Mouse (Mus musculus): ENCODE results near the gene Tle4. TPM values are rescaled to one million over a fixed set of nuclear protein-coding genes. Genes with fewer than 3 reads are reported as not detected.

The Tle4 gene
- polyA plus RNA-seq, 1 experiment = 0.76 TPM

DNA sequence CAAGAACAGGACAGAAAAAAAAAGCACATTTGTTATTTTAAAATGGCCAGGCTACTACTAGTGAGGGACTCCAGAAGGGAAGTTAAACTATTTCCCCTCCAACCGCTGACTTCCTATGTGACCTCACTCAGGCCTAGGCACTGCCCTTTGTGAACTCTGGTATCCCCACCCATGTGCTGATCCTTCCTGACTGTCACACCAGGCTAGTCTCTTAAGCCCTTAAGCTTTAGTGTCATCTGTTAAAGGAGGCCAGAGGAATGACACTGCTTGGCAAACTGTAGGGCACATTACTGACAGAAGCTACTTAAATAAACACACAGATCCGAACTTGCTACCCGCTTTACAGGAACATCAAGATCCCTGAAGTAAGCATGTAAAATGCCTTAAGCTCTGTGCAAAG lies 11.7 kb downstream of the Tle4 start:
- Histone ChIP-seq H3K79me2 (ENCODE audit: control insufficient read depth, insufficient read depth) (no peaks in the 10 kb centered on the region), H3ac (ENCODE audit: control insufficient read depth, insufficient read length) (no peak overlapping the region), H3K27me3 (ENCODE audit: control insufficient read depth, insufficient read depth, insufficient read length) (no peaks in the 10 kb centered on the region), H3K4me3 (no peak overlapping the region), H3K4me2 (ENCODE audit: low read depth) (no peak overlapping the region), H3K36me3 (ENCODE audit: control insufficient read depth, insufficient read depth) (no peaks in the 10 kb centered on the region)
- TF ChIP-seq TCF3 (IDR thresholded peaks at IDR 0.05; ENCODE audit: insufficient read length, low read depth) = no peak
- no peak for TF ChIP-seq MYOG (IDR thresholded peaks at IDR 0.05; ENCODE audit: control insufficient read depth in 1 of 3, insufficient read depth in 1 of 3, insufficient read length in 2 of 3, low read depth in 2 of 3)
- no peak for TF ChIP-seq MAX (IDR thresholded peaks at IDR 0.05; ENCODE audit: low read depth)
- TF ChIP-seq POLR2AphosphoS2 (IDR thresholded peaks at IDR 0.05; ENCODE audit: insufficient read length, low read depth) = no peak
- TF ChIP-seq TCF12 (IDR thresholded peaks at IDR 0.05; ENCODE audit: insufficient read depth, poor library complexity, severe bottlenecking) = no peak
- no peak for TF ChIP-seq USF1 (IDR thresholded peaks at IDR 0.05; ENCODE audit: low read depth)
- TF ChIP-seq POLR2A (IDR thresholded peaks at IDR 0.05; ENCODE audit: insufficient read length, low read depth) = no peak
- TF ChIP-seq REST (IDR thresholded peaks at IDR 0.05; ENCODE audit: insufficient read depth, insufficient read length) = no peak
- no peak for TF ChIP-seq E2F4 (IDR thresholded peaks at IDR 0.05; ENCODE audit: insufficient read depth)
- no peak for TF ChIP-seq SRF (IDR thresholded peaks at IDR 0.05; ENCODE audit: control insufficient read depth, insufficient read length, low read depth)
- TF ChIP-seq MYOD1 (IDR thresholded peaks at IDR 0.05; ENCODE audit: control insufficient read depth in 1 of 3, insufficient read length in 2 of 3, low read depth in 2 of 3) = no peak
- TF ChIP-seq CEBPB (IDR thresholded peaks at IDR 0.05; ENCODE audit: insufficient read depth, poor library complexity, severe bottlenecking) = no peak

- no peak for TF ChIP-seq E2F4 (IDR thresholded peaks at IDR 0.05; ENCODE audit: insufficient read depth)
- no peak for TF ChIP-seq TCF3 (IDR thresholded peaks at IDR 0.05; ENCODE audit: insufficient read length, low read depth)
- TF ChIP-seq MYOD1 (IDR thresholded peaks at IDR 0.05; ENCODE audit: control insufficient read depth in 1 of 3, insufficient read length in 2 of 3, low read depth in 2 of 3) = no peak
- no peak for TF ChIP-seq POLR2A (IDR thresholded peaks at IDR 0.05; ENCODE audit: insufficient read length, low read depth)
- no peak for TF ChIP-seq CEBPB (IDR thresholded peaks at IDR 0.05; ENCODE audit: insufficient read depth, poor library complexity, severe bottlenecking)
- no peak for TF ChIP-seq POLR2AphosphoS2 (IDR thresholded peaks at IDR 0.05; ENCODE audit: insufficient read length, low read depth)
- TF ChIP-seq TCF12 (IDR thresholded peaks at IDR 0.05; ENCODE audit: insufficient read depth, poor library complexity, severe bottlenecking) = no peak
- no peak for TF ChIP-seq SRF (IDR thresholded peaks at IDR 0.05; ENCODE audit: control insufficient read depth, insufficient read length, low read depth)
- TF ChIP-seq REST (IDR thresholded peaks at IDR 0.05; ENCODE audit: insufficient read depth, insufficient read length) = no peak
- no peak for TF ChIP-seq USF1 (IDR thresholded peaks at IDR 0.05; ENCODE audit: low read depth)
- no peak for TF ChIP-seq MYOG (IDR thresholded peaks at IDR 0.05; ENCODE audit: control insufficient read depth in 1 of 3, insufficient read depth in 1 of 3, insufficient read length in 2 of 3, low read depth in 2 of 3)
- no peak for TF ChIP-seq MAX (IDR thresholded peaks at IDR 0.05; ENCODE audit: low read depth)
- H3K4me3 ChIP-seq = no peak overlapping the region
These were observed 12.1 kb downstream of the Tle4 start for GRCm38 (mm10) chr19:14585731-14586130.

DNA sequence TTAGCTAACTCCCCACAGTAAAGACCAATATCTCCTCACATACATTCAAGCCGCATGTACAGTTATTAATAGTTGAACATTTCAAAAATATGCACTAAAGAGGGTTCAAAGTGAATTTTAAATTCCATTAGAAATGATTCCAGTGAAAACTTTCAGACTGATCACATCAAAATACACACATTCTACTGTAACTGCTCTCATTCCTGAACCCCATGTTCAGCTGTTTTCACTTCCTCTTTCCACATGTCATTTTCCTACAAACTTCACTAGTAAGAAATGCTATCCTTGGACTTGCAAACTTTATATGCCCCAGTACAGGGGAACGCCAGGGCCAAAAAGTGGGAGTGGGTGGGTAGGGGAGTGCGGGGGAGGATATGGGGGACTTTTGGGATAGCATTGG lies 12.6 kb downstream of the Tle4 start:
- Histone ChIP-seq H3ac (ENCODE audit: control insufficient read depth, insufficient read length) (no peak overlapping the region), H3K79me2 (ENCODE audit: control insufficient read depth, insufficient read depth) (no peaks in the 10 kb centered on the region), H3K36me3 (ENCODE audit: control insufficient read depth, insufficient read depth) (no peaks in the 10 kb centered on the region), H3K4me3 (no peak overlapping the region), H3K4me2 (ENCODE audit: low read depth) (no peak overlapping the region), H3K27me3 (ENCODE audit: control insufficient read depth, insufficient read depth, insufficient read length) (no peaks in the 10 kb centered on the region)
- TF ChIP-seq POLR2A (IDR thresholded peaks at IDR 0.05; ENCODE audit: insufficient read length, low read depth) (no peak), TCF12 (IDR thresholded peaks at IDR 0.05; ENCODE audit: insufficient read depth, poor library complexity, severe bottlenecking) (no peak), TCF3 (IDR thresholded peaks at IDR 0.05; ENCODE audit: insufficient read length, low read depth) (no peak), MYOD1 (IDR thresholded peaks at IDR 0.05; ENCODE audit: control insufficient read depth in 1 of 3, insufficient read length in 2 of 3, low read depth in 2 of 3) (no peak), MAX (IDR thresholded peaks at IDR 0.05; ENCODE audit: low read depth) (no peak), SRF (IDR thresholded peaks at IDR 0.05; ENCODE audit: control insufficient read depth, insufficient read length, low read depth) (no peak), REST (IDR thresholded peaks at IDR 0.05; ENCODE audit: insufficient read depth, insufficient read length) (no peak), MYOG (IDR thresholded peaks at IDR 0.05; ENCODE audit: control insufficient read depth in 1 of 3, insufficient read depth in 1 of 3, insufficient read length in 2 of 3, low read depth in 2 of 3) (no peak), USF1 (IDR thresholded peaks at IDR 0.05; ENCODE audit: low read depth) (no peak), POLR2AphosphoS2 (IDR thresholded peaks at IDR 0.05; ENCODE audit: insufficient read length, low read depth) (no peak), CEBPB (IDR thresholded peaks at IDR 0.05; ENCODE audit: insufficient read depth, poor library complexity, severe bottlenecking) (no peak), E2F4 (IDR thresholded peaks at IDR 0.05; ENCODE audit: insufficient read depth) (no peak)

More at GRCm38 (mm10) chr19:14585731-14586130, 12.1 kb downstream of the Tle4 start:
- Histone ChIP-seq H3K4me2 (ENCODE audit: low read depth) (no peak overlapping the region), H3K27me3 (ENCODE audit: control insufficient read depth, insufficient read depth, insufficient read length) (no peaks in the 10 kb centered on the region), H3K79me2 (ENCODE audit: control insufficient read depth, insufficient read depth) (no peaks in the 10 kb centered on the region), H3ac (ENCODE audit: control insufficient read depth, insufficient read length) (no peak overlapping the region), H3K36me3 (ENCODE audit: control insufficient read depth, insufficient read depth) (no peaks in the 10 kb centered on the region)

DNA sequence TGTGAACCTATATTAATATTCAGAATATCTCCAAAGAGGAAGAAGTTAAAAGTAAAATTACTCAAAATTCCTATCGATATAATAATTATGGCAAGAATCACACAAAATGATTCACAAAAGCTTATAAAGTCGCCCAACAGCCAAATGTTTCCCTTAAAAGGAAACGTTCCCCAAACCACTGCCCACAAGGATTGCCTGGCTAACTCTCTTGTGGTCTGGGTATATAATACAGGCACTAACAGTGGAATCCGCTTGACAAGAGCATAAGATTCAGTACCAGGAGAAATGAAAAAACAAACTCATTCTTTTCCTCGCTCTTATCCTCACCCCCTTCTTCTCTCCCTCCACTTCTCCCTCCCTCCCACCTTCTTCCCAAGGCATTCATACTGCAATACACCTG lies 19.2 kb downstream of the Tle4 start:
- Histone ChIP-seq H3K79me2 (ENCODE audit: control insufficient read depth, insufficient read depth) (no peaks in the 10 kb centered on the region), H3K4me2 (ENCODE audit: low read depth) (peak overlapping the region; percentile 24), H3K36me3 (ENCODE audit: control insufficient read depth, insufficient read depth) (no peaks in the 10 kb centered on the region), H3ac (ENCODE audit: control insufficient read depth, insufficient read length) (no peak overlapping the region), H3K4me3 (no peak overlapping the region), H3K27me3 (ENCODE audit: control insufficient read depth, insufficient read depth, insufficient read length) (no peaks in the 10 kb centered on the region)
- TF ChIP-seq MAX (IDR thresholded peaks at IDR 0.05; ENCODE audit: low read depth) (no peak), SRF (IDR thresholded peaks at IDR 0.05; ENCODE audit: control insufficient read depth, insufficient read length, low read depth) (peak; percentile 66)

- TF ChIP-seq MYOD1 (IDR thresholded peaks at IDR 0.05; ENCODE audit: control insufficient read depth in 1 of 3, insufficient read length in 2 of 3, low read depth in 2 of 3) (no peak), REST (IDR thresholded peaks at IDR 0.05; ENCODE audit: insufficient read depth, insufficient read length) (no peak), TCF12 (IDR thresholded peaks at IDR 0.05; ENCODE audit: insufficient read depth, poor library complexity, severe bottlenecking) (no peak), USF1 (IDR thresholded peaks at IDR 0.05; ENCODE audit: low read depth) (no peak), CEBPB (IDR thresholded peaks at IDR 0.05; ENCODE audit: insufficient read depth, poor library complexity, severe bottlenecking) (no peak)
- no peak overlapping the region for H3K4me2 ChIP-seq (ENCODE audit: low read depth)
These were observed 19.8 kb downstream of the Tle4 start for GRCm38 (mm10) chr19:14578016-14578415.

More at GRCm38 (mm10) chr19:14578016-14578415, 19.8 kb downstream of the Tle4 start:
- no peaks in the 10 kb centered on the region for H3K36me3 ChIP-seq (ENCODE audit: control insufficient read depth, insufficient read depth)
- H3K79me2 ChIP-seq (ENCODE audit: control insufficient read depth, insufficient read depth) = no peaks in the 10 kb centered on the region
- H3K4me3 ChIP-seq = no peak overlapping the region
- no peak overlapping the region for H3ac ChIP-seq (ENCODE audit: control insufficient read depth, insufficient read length)
- no peaks in the 10 kb centered on the region for H3K27me3 ChIP-seq (ENCODE audit: control insufficient read depth, insufficient read depth, insufficient read length)

Measured in myocyte (in vitro differentiated cells).